Mouse (Mus musculus) gastrocnemius, adult 8-10 months (tissue): ENCODE results near the gene Olfr643. TPM values are rescaled to one million over a fixed set of nuclear protein-coding genes. Genes with fewer than 3 reads are reported as not detected.

Experiments
- DNase-seq, 2 experiments: peaks; one replicate each; pipeline ENCODE4 v3.0.0; 2022; ENCODE audit warnings: low spot score in 2 of 2
- total RNA-seq, 4 experiments: library from RNA; stranded (reverse); gene quantifications; 2 replicates each; pipeline ENCODE4 v1.2.4; 2022

Gene Olfr643
- total RNA-seq: not detected

GRCm38 (mm10) chr7:104137305-104137704 lies at the start of gene Olfr643:
Gene Olfr643 (minus strand): TSS chr7:104137405.
- DNase-seq: no peak

GRCm38 (mm10) chr7:104183292-104183691 lies 46.1 kb upstream of the Olfr643 start, which contains the start of gene Olfr648:
Gene Olfr648 (minus strand): TSS chr7:104183392.
- DNase-seq: no peak

- no peak for DNase-seq
These were observed 41.9 kb upstream of the Olfr643 start for GRCm38 (mm10) chr7:104179074-104179473.

GRCm38 (mm10) chr7:104178422-104179054 lies 41.3 kb upstream of the Olfr643 start:
- no peak for DNase-seq

GRCm38 (mm10) chr7:104175085-104175484 lies 37.9 kb upstream of the Olfr643 start:
- DNase-seq: no peak

GRCm38 (mm10) chr7:104169634-104170204 lies 32.5 kb upstream of the Olfr643 start:
- no peak for DNase-seq

GRCm38 (mm10) chr7:104167105-104167504 lies 29.9 kb upstream of the Olfr643 start:
- DNase-seq: no peak

GRCm38 (mm10) chr7:104150456-104150855 lies 13.3 kb upstream of the Olfr643 start, which contains the start of gene Ubqlnl:
Gene Ubqlnl (minus strand): TSS chr7:104150556.
- no peak for DNase-seq

- no peak for DNase-seq
These were observed 6.0 kb upstream of the Olfr643 start, which contains the start of gene Ubqln3 for GRCm38 (mm10) chr7:104143179-104143578. Gene Ubqln3 (minus strand): TSS chr7:104143279.

- DNase-seq: no peak
These were observed 7.5 kb downstream of the Olfr643 start, which contains the start of gene Ubqln5 for GRCm38 (mm10) chr7:104129726-104130125. Gene Ubqln5 (minus strand): TSS chr7:104129826.

- no peak for DNase-seq
These were observed 32.5 kb downstream of the Olfr643 start, which contains the start of gene Olfr646 for GRCm38 (mm10) chr7:104104757-104104972. Gene Olfr646 (plus strand): TSS chr7:104104873.

- no peak for DNase-seq
These were observed 33.1 kb downstream of the Olfr643 start for GRCm38 (mm10) chr7:104103913-104104756.

- DNase-seq: no peak
These were observed 51.8 kb downstream of the Olfr643 start, which contains the start of gene Olfr645 for GRCm38 (mm10) chr7:104085365-104085764. Gene Olfr645 (minus strand): TSS chr7:104085465.

- DNase-seq: no peak
These were observed 65.4 kb downstream of the Olfr643 start, which contains the start of gene Olfr644 for GRCm38 (mm10) chr7:104071769-104072168. Gene Olfr644 (minus strand): TSS chr7:104071869.

GRCm38 (mm10) chr7:104061345-104061744 lies 75.9 kb downstream of the Olfr643 start, which contains the start of gene 4930516K23Rik:
Gene 4930516K23Rik (minus strand): TSS chr7:104061445.
- DNase-seq: no peak

GRCm38 (mm10) chr7:104059215-104059614 lies 78.0 kb downstream of the Olfr643 start:
- no peak for DNase-seq

GRCm38 (mm10) chr7:104052566-104052965 lies 84.6 kb downstream of the Olfr643 start, which contains the start of gene Olfr642:
Gene Olfr642 (minus strand): TSS chr7:104052666.
- no peak for DNase-seq

GRCm38 (mm10) chr7:104050745-104051144 lies 86.5 kb downstream of the Olfr643 start:
- no peak for DNase-seq

- DNase-seq: no peak
These were observed 102.1 kb downstream of the Olfr643 start, which contains the start of gene Olfr641 for GRCm38 (mm10) chr7:104035145-104035544. Gene Olfr641 (plus strand): TSS chr7:104035445.

- DNase-seq: no peak
These were observed 110.2 kb downstream of the Olfr643 start for GRCm38 (mm10) chr7:104026978-104027377.

- DNase-seq: no peak
These were observed 111.7 kb downstream of the Olfr643 start, which contains the start of gene Olfr640 for GRCm38 (mm10) chr7:104025473-104025872. Gene Olfr640 (minus strand): TSS chr7:104025573.

GRCm38 (mm10) chr7:104021651-104022050 lies 115.6 kb downstream of the Olfr643 start:
- no peak for DNase-seq
